Mouse (Mus musculus) midbrain, embryonic 14.5 days (tissue): Measurements from ENCODE around the gene Psmd12. TPM values are rescaled to one million over a fixed set of nuclear protein-coding genes. Genes with fewer than 3 reads are reported as not detected.

Source experiments
- polyA plus RNA-seq: library from polyadenylated mRNA; unstranded; fragments of >200 nt; fragmentation: Nextera tagmentation; extraction: Ambion mirVana; gene quantifications from 2 replicates; pipeline ENCODE4 v1.2.1, GENCODE M21; 2014

Gene Psmd12
- polyA plus RNA-seq, 1 experiment from 2014 or later, result 177 TPM

Other genes with a start within 250 kb of the Psmd12 start
- 32.8 and 42.1 TPM in 2 replicates for gene Pitpnc1, start 8.8 kb upstream of the Psmd12 start, polyA plus RNA-seq
- gene Helz, start 68.4 kb downstream of the Psmd12 start, polyA plus RNA-seq, result 17.8 and 23.4 TPM in 2 replicates
- 0.45 and 0.46 TPM in 2 replicates for gene Cacng1, start 237.0 kb downstream of the Psmd12 start, polyA plus RNA-seq